Mouse (Mus musculus): ENCODE results near the gene Ntsr1.

Ntsr1 gene

DNA sequence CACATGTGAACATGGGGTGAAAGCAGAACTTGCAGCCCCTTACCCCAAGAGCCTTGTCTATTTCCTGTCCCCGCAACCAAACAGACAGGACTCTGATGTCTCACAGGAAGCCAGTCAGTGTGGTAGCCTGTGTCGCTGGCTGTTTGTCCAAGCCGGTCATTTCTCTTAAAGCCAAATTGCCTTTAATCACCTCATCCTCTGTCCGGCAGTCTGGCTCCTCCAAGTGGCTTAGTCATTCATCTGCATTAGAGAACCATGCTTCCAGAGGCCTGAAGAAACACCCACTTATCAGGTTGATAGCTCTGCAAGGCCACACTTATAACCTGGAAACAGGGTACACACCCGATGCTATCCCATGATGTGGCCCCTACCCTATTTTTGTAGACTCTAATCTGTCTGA, 62.4 kb downstream of the Ntsr1 start:
- DNase-seq (ENCODE audit: low spot score in 2 of 2) = no peak

- DNase-seq (ENCODE audit: low spot score in 2 of 2) = no peak
Measured at GRCm38 (mm10) chr2:180563296-180563695, 63.5 kb downstream of the Ntsr1 start.

- DNase-seq (ENCODE audit: low spot score in 2 of 2) = no peak
Measured at GRCm38 (mm10) chr2:180563841-180564240, 64.1 kb downstream of the Ntsr1 start.

- DNase-seq (ENCODE audit: low spot score in 2 of 2) = no peak
Measured at GRCm38 (mm10) chr2:180566240-180566913, 66.6 kb downstream of the Ntsr1 start.

DNA sequence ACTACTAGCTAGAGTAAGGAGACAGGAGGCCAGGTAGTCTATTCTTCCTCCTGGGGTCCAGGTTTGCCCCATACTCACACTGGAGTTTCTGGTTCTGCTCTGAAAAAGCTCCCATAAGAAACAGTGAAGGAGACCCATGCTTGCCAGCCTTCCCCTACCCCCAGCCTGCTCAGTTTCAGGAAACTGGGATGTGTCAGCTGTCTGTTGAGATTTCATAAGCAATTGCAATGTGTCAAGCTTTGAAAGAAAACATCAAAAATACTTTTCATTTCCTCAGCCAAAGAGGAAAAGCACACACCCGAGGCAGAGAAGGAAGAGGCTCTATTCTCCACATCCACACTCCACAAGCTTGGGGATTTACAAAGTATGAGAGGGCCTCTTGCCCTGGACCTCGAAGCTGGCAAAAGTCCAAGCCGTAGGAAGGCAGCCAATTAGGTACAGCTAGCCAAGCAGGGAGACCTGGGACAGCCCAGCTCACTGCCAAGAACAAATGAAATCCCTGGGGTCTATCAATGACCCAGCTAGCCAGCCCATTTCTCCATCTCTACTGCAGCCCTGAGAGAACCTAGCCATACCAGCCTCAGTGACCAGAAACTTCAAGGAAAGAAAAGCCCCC, 69.4 kb downstream of the Ntsr1 start:
- DNase-seq (ENCODE audit: low spot score in 2 of 2) = peak in 1 of 2 experiments; percentile 63

- no peak for DNase-seq (ENCODE audit: low spot score in 2 of 2)
Measured at GRCm38 (mm10) chr2:180576482-180576881, 76.7 kb downstream of the Ntsr1 start.

DNA sequence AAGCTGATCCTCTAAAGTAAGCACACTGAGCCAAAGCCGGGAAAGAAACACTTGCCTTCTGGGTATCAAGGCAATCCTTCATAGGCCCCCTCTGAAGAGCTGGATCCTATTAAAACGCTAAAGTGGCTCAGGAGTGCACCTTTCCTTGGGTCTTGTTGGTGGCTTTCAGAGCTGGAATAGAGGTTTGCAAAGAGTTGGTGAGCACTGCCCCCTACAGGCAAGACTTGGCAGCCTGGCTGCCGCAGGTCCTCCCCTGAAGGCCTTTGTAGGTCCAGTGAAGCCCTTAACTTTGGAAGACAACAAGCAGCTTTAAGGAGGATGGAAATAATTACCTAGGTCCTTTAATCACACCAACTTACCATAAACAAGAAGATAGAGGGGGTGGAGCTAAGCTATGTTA, 78.9 kb downstream of the Ntsr1 start:
- peak in 1 of 2 experiments; percentile 83 for DNase-seq (ENCODE audit: low spot score in 2 of 2)

GRCm38 (mm10) chr2:180581002-180581401, 81.2 kb downstream of the Ntsr1 start, which contains the start of gene Mrgbp:
Gene Mrgbp (plus strand): TSS chr2:180581304.
- no peak for DNase-seq (ENCODE audit: low spot score in 2 of 2)

- peak; percentile 95 to 97 for DNase-seq (ENCODE audit: low spot score in 2 of 2)
Measured at GRCm38 (mm10) chr2:180582481-180583153, 82.8 kb downstream of the Ntsr1 start.

GRCm38 (mm10) chr2:180583154-180583507, 83.4 kb downstream of the Ntsr1 start:
- DNase-seq (ENCODE audit: low spot score in 2 of 2) = no peak

- no peak for DNase-seq (ENCODE audit: low spot score in 2 of 2)
Measured at GRCm38 (mm10) chr2:180588736-180589122, 89.0 kb downstream of the Ntsr1 start.

DNA sequence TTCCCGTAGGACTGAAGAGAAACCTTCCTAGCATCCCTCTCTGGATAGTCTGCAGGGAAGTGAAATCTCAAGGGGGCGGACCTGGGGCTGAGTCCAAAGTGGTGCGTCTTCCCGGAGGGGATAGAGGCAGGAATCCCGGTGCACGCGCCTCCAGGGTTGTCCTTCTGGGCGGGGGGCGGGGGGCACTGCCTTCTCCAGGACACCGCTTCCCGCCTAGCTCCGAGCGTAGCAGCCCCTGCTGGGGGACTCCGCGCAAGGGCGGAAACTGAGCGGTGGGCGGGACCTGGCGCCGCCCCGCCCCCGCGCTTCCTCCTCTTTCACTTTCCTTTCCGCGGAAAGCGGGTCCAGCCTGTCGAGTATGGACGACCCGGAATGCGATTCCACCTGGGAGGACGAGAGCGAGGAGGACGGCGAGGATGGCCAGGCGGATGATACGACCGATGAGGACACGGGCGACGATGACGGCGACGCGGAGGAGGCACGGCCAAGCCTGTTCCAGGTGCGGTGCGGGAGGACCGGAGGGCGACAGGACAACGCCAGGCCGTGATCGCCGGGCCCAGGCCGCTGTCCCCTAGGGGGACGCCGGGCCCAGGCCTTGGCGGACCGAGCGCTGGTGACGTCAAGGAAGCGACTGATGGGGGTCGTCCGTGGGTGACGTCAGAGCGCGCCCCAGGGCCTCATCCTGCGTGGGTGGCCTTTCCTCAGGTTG, 89.5 kb downstream of the Ntsr1 start, which contains the start of gene Ogfr:
TSS of gene Ogfr (plus strand) at position 123 of the 709 bp plus-strand sequence.
- DNase-seq (ENCODE audit: low spot score in 2 of 2) = peak; percentile 91
